Mouse (Mus musculus) hindbrain, embryonic 16.5 days (tissue): ENCODE data around the gene Mgrn1. TPM values are rescaled to one million over a fixed set of nuclear protein-coding genes. Genes with fewer than 3 reads are reported as not detected.

Source experiments
- ATAC-seq: fragments of 200-750 bp; cut with Nextera tagmentation; 2 replicates; pipeline ENCODE4 v1.8.0; 2017; ENCODE audit warnings: moderate TSS enrichment, moderate library complexity
- H3K27ac ChIP-seq: fragments of 300-500 bp; sonication (generic); 2 replicates; pipeline ENCODE4 v1.5.1; 2014; ENCODE audit warnings: low read depth, mild to moderate bottlenecking, control low read depth, low read length, moderate library complexity
- H3K27me3 ChIP-seq: fragments of 300-500 bp; sonication (generic); replicated peaks from 2 replicates; pipeline ENCODE4 v1.6.1; 2014; ENCODE audit warnings: low read length; ENCODE audit not compliant: control insufficient read depth, insufficient read depth
- H3K36me3 ChIP-seq: fragments of 300-500 bp; sonication (generic); 2 replicates; pipeline ENCODE4 v1.6.1; 2014; ENCODE audit warnings: mild to moderate bottlenecking, low read length, moderate library complexity, mixed read lengths; ENCODE audit not compliant: control insufficient read depth, insufficient read depth
- H3K4me1 ChIP-seq: fragments of 300-500 bp; sonication (generic); 2 replicates; pipeline ENCODE4 v1.6.1; 2014; ENCODE audit warnings: low read depth, low read length; ENCODE audit not compliant: control insufficient read depth, insufficient read depth
- H3K4me2 ChIP-seq: fragments of 300-500 bp; sonication (generic); 2 replicates; pipeline ENCODE4 v1.6.1; 2014; ENCODE audit warnings: mild to moderate bottlenecking, low read length, control low read depth, moderate library complexity
- H3K4me3 ChIP-seq: fragments of 300-500 bp; sonication (generic); 2 replicates; pipeline ENCODE4 v1.5.1; 2014; ENCODE audit warnings: mild to moderate bottlenecking, low read length, control low read depth, moderate library complexity
- H3K9ac ChIP-seq: fragments of 300-500 bp; sonication (generic); 2 replicates; pipeline ENCODE4 v1.6.1; 2014; ENCODE audit warnings: low read depth, mild to moderate bottlenecking, control low read depth, low read length, moderate library complexity
- H3K9me3 ChIP-seq: fragments of 300-500 bp; sonication (generic); 2 replicates; pipeline ENCODE4 v1.6.1; 2014; ENCODE audit warnings: mild to moderate bottlenecking, low read length, moderate library complexity; ENCODE audit not compliant: control insufficient read depth
- WGBS: fragments of 180-500 bp; shearing (Covaris S2); extraction: QIAGEN DNeasy Blood & Tissue Kit; methylation state at CpG from one replicate; pipeline ENCODE4 v1.1.7; 2014; 5-methylcytosine and 5-hydroxymethylcytosine counted together
- polyA plus RNA-seq: library from polyadenylated mRNA; unstranded; fragments of >200 nt; fragmentation: Nextera tagmentation; extraction: Ambion mirVana; gene quantifications from 2 replicates; pipeline ENCODE4 v1.2.1, GENCODE M21; 2015

The Mgrn1 gene
- polyA plus RNA-seq, 1 experiment from 2014 or later = 133 TPM

DNA sequence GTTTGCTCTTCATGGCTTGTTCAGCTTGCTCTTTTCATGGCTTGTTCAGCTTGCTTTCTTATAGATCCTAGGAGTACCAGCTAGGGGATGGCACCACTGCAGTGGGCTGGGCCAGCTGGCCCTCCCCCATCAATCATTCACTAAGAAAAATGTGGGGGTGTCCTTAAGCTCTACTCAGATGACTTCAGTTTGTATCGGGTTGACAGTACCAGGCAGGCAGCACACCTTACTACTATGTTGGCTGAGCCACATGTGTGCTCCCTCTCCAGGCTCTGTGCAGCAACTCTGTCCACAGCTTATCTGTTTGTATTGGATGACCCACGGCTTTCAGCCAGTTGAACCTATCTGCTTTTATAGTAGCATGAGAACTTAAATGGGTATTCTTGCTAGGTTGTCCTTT lies 42.4 kb downstream of the Mgrn1 start:
- H3K9me3 ChIP-seq = no peaks in the 10 kb centered on the region
- H3K27me3 ChIP-seq = no peaks in the 10 kb centered on the region
- no peaks in the 10 kb centered on the region for H3K4me1 ChIP-seq
- peaks cover 46% of the 10 kb centered on the region for H3K36me3 ChIP-seq
- no peak overlapping the region for H3K9ac ChIP-seq
- no peak for ATAC-seq
- no peak overlapping the region for H3K4me3 ChIP-seq
- WGBS = 85% methylated on average over 2 of the region's 2 CpGs
- H3K27ac ChIP-seq = no peak overlapping the region
- no peak overlapping the region for H3K4me2 ChIP-seq

DNA sequence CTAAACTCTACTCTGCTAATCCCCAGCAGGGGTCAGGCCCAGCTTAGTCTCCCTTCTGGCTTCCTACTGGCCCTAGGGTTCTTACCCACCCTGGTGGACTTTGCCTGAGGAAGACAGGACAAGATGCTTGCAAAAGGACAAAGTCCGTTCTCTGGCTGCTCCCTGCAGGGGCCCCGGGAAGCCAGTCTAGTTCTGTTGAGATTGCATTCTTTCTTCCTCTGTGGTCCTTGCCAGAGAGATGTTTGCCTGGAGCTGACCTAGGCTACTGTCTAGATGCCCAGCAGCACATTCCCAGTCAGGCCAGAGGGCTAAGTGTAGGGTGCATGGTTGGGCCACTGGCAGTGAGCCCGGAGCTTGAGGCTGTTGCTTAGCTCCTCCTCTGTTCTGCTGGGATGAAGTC lies 46.4 kb downstream of the Mgrn1 start:
- 83% methylated on average over 3 of the region's 3 CpGs for WGBS
- Histone ChIP-seq H3K9ac (no peak overlapping the region), H3K36me3 (peaks cover 36% of the 10 kb centered on the region), H3K4me3 (no peak overlapping the region), H3K4me2 (no peak overlapping the region), H3K9me3 (no peaks in the 10 kb centered on the region), H3K4me1 (no peaks in the 10 kb centered on the region), H3K27ac (no peak overlapping the region), H3K27me3 (no peaks in the 10 kb centered on the region)
- ATAC-seq = no peak; the same call in 1 of the 2 replicates

DNA sequence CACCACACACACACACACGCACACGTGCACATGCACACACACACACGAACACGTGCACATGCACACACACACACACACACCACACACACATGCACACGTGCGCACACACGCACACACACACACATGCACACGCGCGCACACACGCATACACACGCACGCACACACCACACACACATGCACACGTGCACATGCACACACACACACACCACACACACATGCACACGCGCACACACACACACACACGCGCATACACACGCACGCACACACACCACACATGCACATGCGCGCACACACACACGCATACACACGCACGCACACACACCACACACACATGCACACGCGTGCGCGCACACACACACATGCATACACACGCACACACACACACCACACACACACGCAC lies 49.4 kb downstream of the Mgrn1 start:
- H3K4me1 ChIP-seq = peaks cover 11% of the 10 kb centered on the region
- H3K4me3 ChIP-seq = no peak overlapping the region
- H3K27ac ChIP-seq = no peak overlapping the region
- H3K4me2 ChIP-seq = no peak overlapping the region
- H3K36me3 ChIP-seq = peaks cover 30% of the 10 kb centered on the region
- no peak overlapping the region for H3K9ac ChIP-seq
- no peaks in the 10 kb centered on the region for H3K27me3 ChIP-seq
- WGBS = 98% methylated on average over 31 of the region's 31 CpGs
- H3K9me3 ChIP-seq = no peaks in the 10 kb centered on the region
- no peak for ATAC-seq

DNA sequence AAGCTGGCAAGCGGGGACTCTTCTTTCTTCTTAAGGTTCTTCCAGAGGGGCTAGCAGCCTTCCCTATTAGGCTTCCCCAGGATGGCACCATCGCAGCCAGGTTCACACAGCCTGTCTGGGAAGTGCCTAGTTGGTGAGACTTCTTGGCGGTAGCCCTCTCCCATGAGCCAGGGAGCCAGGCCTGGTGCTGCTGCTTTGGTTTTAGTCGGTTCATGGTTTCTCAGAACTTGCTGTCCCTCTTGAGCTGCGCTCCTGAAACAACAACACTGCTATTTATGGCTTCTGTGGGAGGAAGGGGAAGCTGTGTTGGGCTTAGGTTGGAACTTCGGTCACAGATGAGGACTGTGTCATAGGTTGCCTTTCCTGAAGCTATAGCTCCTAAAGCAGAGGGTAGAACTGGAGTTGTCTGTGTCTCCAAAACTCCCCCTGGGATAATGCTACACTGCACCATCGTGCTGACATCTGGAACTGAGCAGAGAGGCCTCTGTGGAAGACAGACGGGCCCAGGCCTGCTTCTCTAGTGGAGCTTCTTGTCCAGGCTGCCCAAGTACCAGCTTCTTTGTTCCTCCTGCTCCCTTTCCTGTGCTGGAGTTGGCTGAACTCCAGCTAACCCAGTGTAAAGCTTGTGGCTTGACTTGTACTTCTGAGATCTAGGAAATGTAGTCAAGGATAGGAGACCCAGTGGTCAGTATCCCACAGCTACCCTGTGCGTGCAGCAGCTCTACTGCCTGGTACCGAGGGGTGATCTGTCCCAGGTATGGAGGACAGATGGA lies 50.1 kb downstream of the Mgrn1 start:
- Histone ChIP-seq H3K9ac (no peak overlapping the region), H3K4me1 (peaks cover 13% of the 10 kb centered on the region), H3K9me3 (no peaks in the 10 kb centered on the region), H3K4me2 (no peak overlapping the region), H3K4me3 (no peak overlapping the region), H3K27me3 (no peaks in the 10 kb centered on the region), H3K27ac (0 out of 2 replicates have a peak overlapping the region, but pooled peaks have one; percentile 5), H3K36me3 (peaks cover 24% of the 10 kb centered on the region)
- ATAC-seq = no peak
- WGBS = 84% methylated on average over 10 of the region's 10 CpGs

DNA sequence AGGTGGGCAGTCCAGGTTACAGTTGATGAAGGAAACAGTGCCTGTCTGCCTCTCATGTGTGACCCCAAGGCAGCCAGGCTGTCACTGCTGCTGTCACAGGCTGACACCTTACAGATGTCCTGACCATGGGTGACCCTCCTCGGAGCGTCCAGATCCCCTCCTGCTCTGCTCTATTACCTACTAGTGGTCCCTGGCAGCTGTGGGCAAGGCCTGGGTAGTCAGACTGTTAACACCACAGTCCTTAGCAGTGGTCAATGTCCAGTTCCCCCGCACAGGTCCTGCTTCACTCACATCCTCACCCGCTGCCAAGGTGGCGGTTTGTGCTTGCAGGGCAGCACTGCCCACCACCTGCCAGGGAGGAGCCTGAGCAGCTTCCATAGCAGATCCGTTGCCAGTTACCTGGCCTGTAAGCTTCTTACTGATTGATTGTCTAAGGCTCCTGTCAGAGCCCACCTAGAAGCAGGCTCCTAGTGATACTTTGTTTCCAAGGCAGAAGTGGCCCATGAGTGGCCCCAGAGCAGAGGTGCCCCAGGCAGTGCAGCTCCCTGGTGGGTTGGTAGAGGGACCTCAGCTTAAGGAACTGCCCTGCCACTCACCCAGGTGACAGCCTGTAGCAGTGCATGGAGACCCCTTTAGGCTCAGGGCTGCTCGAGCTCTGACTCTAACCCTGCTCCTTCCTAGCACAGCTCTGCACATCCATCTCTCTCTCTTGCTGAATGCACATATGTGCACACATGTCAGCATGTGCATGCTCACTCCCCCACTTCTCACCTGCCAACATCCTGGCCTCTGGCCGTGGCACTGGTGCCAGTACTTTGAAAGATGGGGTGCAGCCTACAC lies 51.5 kb downstream of the Mgrn1 start:
- 97% methylated on average over 8 of the region's 8 CpGs for WGBS
- ATAC-seq = no peak
- peaks cover 30% of the 10 kb centered on the region for H3K36me3 ChIP-seq

DNA sequence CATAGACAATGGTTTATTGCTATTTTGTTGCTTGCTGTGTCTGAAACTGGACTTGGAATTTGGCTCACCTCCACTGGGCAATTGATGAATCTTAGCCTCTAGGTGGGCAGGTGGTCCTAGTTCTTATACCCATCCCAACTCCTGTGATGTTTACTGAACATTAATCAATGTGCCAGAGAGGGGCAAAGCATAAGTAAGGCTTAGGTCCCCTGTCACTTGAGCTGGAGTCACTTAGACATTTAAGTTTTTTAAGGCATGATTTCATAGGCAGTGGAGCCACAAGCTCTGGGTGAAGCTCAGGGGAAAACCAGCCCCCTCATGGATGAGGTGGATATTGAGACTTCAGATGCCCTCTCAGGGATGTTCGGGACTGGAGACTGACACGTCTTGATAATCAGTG lies 52.4 kb downstream of the Mgrn1 start, which contains the start of gene Nudt16l1:
TSS of gene Nudt16l1 (plus strand) at position 301 of the 400 bp plus-strand sequence.
- H3K4me1 ChIP-seq = peaks cover 13% of the 10 kb centered on the region
- peaks cover 31% of the 10 kb centered on the region for H3K36me3 ChIP-seq
- 3% methylated on average over 2 of the region's 2 CpGs for WGBS
- peak within 1 kb of the TSS; percentile 85 for H3K27ac ChIP-seq
- H3K4me2 ChIP-seq = peak within 1 kb of the TSS; percentile 76
- peak within 1 kb of the TSS; percentile 82 for H3K9ac ChIP-seq
- no peaks in the 10 kb centered on the region for H3K27me3 ChIP-seq
- ATAC-seq = no peak
- peak within 1 kb of the TSS; percentile 74 for H3K4me3 ChIP-seq
- no peaks in the 10 kb centered on the region for H3K9me3 ChIP-seq

More for the DNA sequence above, 51.5 kb downstream of the Mgrn1 start:
- peaks cover 13% of the 10 kb centered on the region for H3K4me1 ChIP-seq
- no peaks in the 10 kb centered on the region for H3K9me3 ChIP-seq
- no peak overlapping the region; the same call in 1 of the 2 replicates for H3K9ac ChIP-seq
- H3K4me2 ChIP-seq = no peak overlapping the region
- H3K27me3 ChIP-seq = no peaks in the 10 kb centered on the region
- no peak overlapping the region for H3K4me3 ChIP-seq
- H3K27ac ChIP-seq = no peak overlapping the region

DNA sequence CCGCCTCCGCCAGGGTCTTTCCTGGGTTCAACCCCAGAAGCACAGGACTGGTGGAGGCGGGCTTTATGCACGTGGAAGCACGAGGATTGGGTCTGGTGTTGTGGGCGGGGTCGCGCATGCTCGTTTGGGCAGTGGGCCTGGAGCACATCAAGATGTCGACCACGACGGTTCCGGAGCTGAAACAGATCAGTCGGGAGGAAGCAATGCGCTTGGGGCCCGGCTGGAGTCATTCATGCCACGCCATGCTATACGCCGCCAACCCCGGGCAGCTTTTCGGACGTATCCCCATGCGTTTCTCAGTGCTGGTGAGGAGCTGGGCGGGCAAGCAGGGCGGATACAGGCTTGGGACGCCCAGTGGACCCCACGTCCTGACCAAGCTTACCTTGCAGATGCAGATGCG lies 52.9 kb downstream of the Mgrn1 start:
- Histone ChIP-seq H3K9ac (peak overlapping the region; percentile 82), H3K36me3 (peaks cover 32% of the 10 kb centered on the region)
- WGBS = under 1% methylated on average over 28 of the region's 28 CpGs

DNA sequence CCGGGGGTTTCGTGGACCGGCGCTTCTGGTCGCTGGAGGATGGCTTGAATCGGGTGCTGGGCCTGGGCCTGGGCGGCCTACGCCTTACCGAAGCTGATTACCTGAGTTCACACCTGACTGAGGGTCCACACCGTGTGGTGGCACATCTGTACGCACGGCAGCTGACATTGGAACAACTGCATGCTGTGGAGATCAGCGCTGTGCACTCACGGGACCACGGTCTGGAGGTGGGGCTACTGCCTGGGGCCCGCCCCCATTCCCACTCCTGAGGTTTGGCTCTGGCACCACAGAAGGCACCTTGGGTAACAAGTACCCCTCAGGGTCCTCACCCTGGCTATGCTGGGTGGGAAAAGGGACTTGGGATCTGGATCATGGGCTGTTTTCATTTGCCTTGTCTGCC lies 53.4 kb downstream of the Mgrn1 start:
- H3K4me3 ChIP-seq = peak overlapping the region; percentile 74
- peak overlapping the region; percentile 76 for H3K4me2 ChIP-seq
- WGBS = 5% methylated on average over 16 of the region's 16 CpGs
- H3K27ac ChIP-seq = peak overlapping the region; percentile 85
- no peaks in the 10 kb centered on the region for H3K27me3 ChIP-seq
- H3K36me3 ChIP-seq = peaks cover 34% of the 10 kb centered on the region
- H3K4me1 ChIP-seq = peaks cover 13% of the 10 kb centered on the region
- ATAC-seq = peak; percentile 57
- no peaks in the 10 kb centered on the region for H3K9me3 ChIP-seq
- H3K9ac ChIP-seq = peak overlapping the region; percentile 82

More for the DNA sequence above, 52.9 kb downstream of the Mgrn1 start:
- peak overlapping the region; percentile 85 for H3K27ac ChIP-seq
- H3K4me1 ChIP-seq = peaks cover 13% of the 10 kb centered on the region
- H3K4me3 ChIP-seq = peak overlapping the region; percentile 74
- ATAC-seq = peak; percentile 96
- H3K9me3 ChIP-seq = no peaks in the 10 kb centered on the region
- peak overlapping the region; percentile 76 for H3K4me2 ChIP-seq
- no peaks in the 10 kb centered on the region for H3K27me3 ChIP-seq

DNA sequence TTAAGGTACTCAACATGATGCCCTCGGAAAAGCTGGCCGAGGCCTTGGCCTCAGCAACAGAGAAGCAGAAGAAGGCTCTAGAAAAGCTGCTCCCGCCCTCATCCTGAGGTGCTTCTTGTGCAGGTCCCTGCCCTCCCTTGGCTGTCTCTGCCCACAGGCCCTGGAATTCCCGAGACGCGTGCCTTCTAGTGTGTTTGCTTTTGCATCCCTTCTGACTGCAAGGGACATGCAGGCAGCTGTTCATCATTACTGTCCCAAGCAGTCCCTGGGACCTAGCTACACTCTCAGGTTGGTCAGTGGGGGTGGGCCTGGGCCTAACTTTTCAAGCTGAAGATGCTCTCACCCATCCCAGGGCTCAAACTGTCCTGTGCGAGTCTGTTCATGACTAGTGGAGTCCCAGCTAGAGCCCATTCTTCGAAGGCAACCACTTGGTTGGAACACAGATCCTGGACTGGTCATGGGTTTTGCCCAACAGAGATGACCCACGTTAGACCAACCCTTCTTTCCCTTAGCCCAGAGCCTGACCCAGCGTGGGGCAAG lies 54.3 kb downstream of the Mgrn1 start:
- H3K4me3 ChIP-seq = no peak overlapping the region
- no peak overlapping the region; the same call in 1 of the 2 replicates for H3K9ac ChIP-seq
- ATAC-seq = no peak

More for the DNA sequence above, 54.3 kb downstream of the Mgrn1 start:
- Histone ChIP-seq H3K36me3 (peaks cover 35% of the 10 kb centered on the region), H3K4me1 (peaks cover 13% of the 10 kb centered on the region), H3K4me2 (peak overlapping the region; percentile 76), H3K9me3 (no peaks in the 10 kb centered on the region), H3K27ac (no peak overlapping the region; the same call in 1 of the 2 replicates), H3K27me3 (no peaks in the 10 kb centered on the region)
- WGBS = 89% methylated on average over 10 of the region's 10 CpGs
